Mouse (Mus musculus): Measurements from ENCODE around the gene Nr2f1. TPM values are rescaled to one million over a fixed set of nuclear protein-coding genes. Genes with fewer than 3 reads are reported as not detected.

Gene Nr2f1
- total RNA-seq (2023): not detected

GRCm38 (mm10) chr13:78199642-78200160 is at the start of gene Nr2f1:
Gene Nr2f1, minus strand, starts transcription at chr13:78199757.

Other genes with a start within 250 kb of the Nr2f1 start
- 7.8 TPM for gene Pou5f2, start 174.9 kb downstream of the Nr2f1 start, total RNA-seq (2023)

All from CD4-positive naive resting alpha-beta T cell, adult 57 days (primary cell).